Mouse (Mus musculus): ENCODE results near the gene 4930524J08Rik. TPM values are rescaled to one million over a fixed set of nuclear protein-coding genes. Genes with fewer than 3 reads are reported as not detected.

The 4930524J08Rik gene
- 0.89 and 1.0 TPM in 2 replicates for polyA plus RNA-seq (2015; fragmentation: Nextera tagmentation; extraction: Ambion mirVana)

DNA sequence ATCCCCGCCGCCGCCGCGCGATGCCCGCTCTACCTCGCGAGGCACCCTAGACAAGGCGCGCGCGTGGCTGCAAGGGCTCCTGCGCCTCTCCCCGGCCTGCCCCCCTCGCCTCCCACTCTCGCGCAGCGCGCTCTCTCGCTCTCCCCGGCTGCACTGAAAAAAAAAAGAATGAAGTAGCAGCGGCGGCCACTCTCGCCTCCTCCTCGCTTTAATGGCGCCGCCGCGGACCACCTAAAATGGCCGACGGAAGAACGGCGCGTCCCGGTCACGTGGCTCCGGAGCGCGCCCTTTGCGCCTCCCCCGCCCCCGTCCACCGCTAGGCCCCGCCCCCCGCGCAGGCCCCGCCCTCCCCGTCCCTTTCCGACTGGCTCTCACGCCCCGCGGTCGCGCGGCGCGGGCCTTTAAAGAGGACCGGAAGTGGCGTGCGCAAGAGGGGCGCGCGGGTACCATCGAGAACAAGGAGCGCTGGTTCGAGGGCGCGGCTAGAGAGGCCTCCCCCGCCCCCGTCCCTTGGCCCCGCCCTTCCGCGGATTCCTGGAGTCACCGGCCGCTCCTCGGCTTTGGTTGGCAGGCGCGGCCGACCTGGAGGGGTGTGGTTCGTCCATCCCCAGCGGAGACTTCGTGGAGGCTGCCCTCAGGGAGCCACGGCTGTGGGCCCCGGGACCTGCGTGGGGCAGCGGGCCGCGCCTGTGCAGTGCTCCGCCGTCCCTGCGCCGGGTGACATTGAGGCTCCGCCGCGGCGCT is at the start of gene 4930524J08Rik, which contains the start of gene Hnrnpd:
4930524J08Rik (plus strand) TSS at position 363 of the 744 bp plus-strand sequence.
Hnrnpd (minus strand) TSS at position 240 of the 744 bp plus-strand sequence.
- Histone ChIP-seq H3K9me3 (ENCODE audit: control insufficient read depth, low read length) (no peaks in the 10 kb centered on the region), H3K4me1 (ENCODE audit: control insufficient read depth, insufficient read depth, low read length) (peaks cover 20% of the 10 kb centered on the region), H3K4me2 (ENCODE audit: low read depth, low read length) (peak within 1 kb of the TSS; percentile 75), H3K27ac (ENCODE audit: low read length) (peak within 1 kb of the TSS; percentile 99), H3K4me3 (ENCODE audit: low read length) (peak within 1 kb of the TSS; percentile 73), H3K27me3 (replicated peaks; ENCODE audit: control insufficient read depth, insufficient read depth, low read length) (no peaks in the 10 kb centered on the region), H3K9ac (ENCODE audit: low read depth, low read length) (peak within 1 kb of the TSS; percentile 99), H3K36me3 (ENCODE audit: control insufficient read depth, insufficient read depth, low read length) (no peaks in the 10 kb centered on the region)
- under 1% methylated on average over 95 of the region's 97 CpGs for WGBS
- peak; percentile 97 for ATAC-seq

DNA sequence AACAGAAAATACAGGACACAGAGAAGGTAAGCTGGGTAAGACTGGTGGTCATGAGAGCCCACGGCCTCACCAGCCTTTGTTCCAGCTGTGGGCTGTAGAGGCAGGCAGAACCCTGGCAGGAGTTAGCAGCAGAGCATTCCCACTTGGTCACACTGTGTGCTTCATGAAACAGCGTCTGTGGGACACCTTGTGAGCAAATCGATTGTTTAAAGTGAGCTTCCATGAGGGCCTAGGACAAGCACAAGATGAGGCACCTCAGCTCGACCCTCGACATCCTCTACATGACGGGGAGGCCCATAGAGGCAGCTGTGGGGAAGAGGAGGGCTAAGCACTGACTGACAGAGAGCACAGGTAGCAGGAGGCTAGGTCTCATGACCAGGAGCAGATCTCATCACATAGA is 47.0 kb upstream of the 4930524J08Rik start:
- no peak overlapping the region for H3K27ac ChIP-seq (ENCODE audit: low read length)
- no peak for ATAC-seq
- no peak overlapping the region for H3K9ac ChIP-seq (ENCODE audit: low read depth, low read length)
- 84% methylated on average over 6 of the region's 6 CpGs for WGBS
- no peaks in the 10 kb centered on the region for H3K27me3 ChIP-seq (replicated peaks; ENCODE audit: control insufficient read depth, insufficient read depth, low read length)
- no peaks in the 10 kb centered on the region for H3K9me3 ChIP-seq (ENCODE audit: control insufficient read depth, low read length)
- H3K4me1 ChIP-seq (ENCODE audit: control insufficient read depth, insufficient read depth, low read length) = no peaks in the 10 kb centered on the region
- H3K4me3 ChIP-seq (ENCODE audit: low read length) = no peak overlapping the region
- no peaks in the 10 kb centered on the region for H3K36me3 ChIP-seq (ENCODE audit: control insufficient read depth, insufficient read depth, low read length)
- no peak overlapping the region for H3K4me2 ChIP-seq (ENCODE audit: low read depth, low read length)

DNA sequence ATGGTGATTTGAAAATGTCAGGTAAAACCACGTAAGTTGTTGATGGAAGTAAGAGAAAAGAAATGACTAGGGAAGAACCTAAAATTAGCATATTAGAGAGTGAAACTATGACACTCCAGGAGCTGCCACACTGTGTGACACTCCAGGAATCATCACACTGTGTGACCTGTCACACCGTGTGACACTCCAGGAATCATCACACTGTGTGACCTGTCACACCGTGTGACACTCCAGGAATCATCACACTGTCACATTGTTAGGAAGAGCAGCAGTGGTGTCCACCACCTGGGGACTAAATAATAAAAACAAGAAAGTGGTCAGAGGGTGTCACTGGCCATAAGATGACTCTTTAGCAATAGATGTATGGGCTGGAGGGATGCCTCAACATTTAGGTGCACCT is 39.4 kb upstream of the 4930524J08Rik start:
- ATAC-seq = no peak
- Histone ChIP-seq H3K9me3 (ENCODE audit: control insufficient read depth, low read length) (no peaks in the 10 kb centered on the region), H3K4me1 (ENCODE audit: control insufficient read depth, insufficient read depth, low read length) (no peaks in the 10 kb centered on the region), H3K4me2 (ENCODE audit: low read depth, low read length) (no peak overlapping the region), H3K27me3 (replicated peaks; ENCODE audit: control insufficient read depth, insufficient read depth, low read length) (no peaks in the 10 kb centered on the region), H3K27ac (ENCODE audit: low read length) (no peak overlapping the region), H3K4me3 (ENCODE audit: low read length) (no peak overlapping the region), H3K9ac (ENCODE audit: low read depth, low read length) (no peak overlapping the region), H3K36me3 (ENCODE audit: control insufficient read depth, insufficient read depth, low read length) (no peaks in the 10 kb centered on the region)
- whole genome bisulfite sequencing = 76% methylated on average over 3 of the region's 3 CpGs

DNA sequence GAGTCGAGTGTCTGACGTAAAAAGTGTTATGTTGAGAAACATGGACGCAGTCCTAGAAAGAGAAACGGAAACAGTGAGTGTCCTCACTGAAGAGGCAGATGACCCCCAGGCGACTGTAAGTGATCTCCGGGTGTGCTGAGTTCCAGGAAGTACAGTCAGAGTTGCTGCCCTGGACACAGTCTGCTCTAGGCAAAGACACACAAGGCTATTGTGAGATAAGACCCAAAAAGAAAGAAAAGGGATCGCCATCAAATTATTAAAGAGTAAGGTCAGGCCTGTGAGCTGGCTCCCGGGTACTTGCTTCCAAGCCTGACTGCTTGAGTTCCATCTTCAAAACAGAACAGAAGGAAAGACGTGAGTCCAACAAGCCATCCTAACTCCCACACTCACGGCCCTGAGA is 37.6 kb upstream of the 4930524J08Rik start:
- ATAC-seq = no peak
- no peaks in the 10 kb centered on the region for H3K4me1 ChIP-seq (ENCODE audit: control insufficient read depth, insufficient read depth, low read length)
- no peak overlapping the region for H3K27ac ChIP-seq (ENCODE audit: low read length)
- no peaks in the 10 kb centered on the region for H3K9me3 ChIP-seq (ENCODE audit: control insufficient read depth, low read length)
- no peaks in the 10 kb centered on the region for H3K36me3 ChIP-seq (ENCODE audit: control insufficient read depth, insufficient read depth, low read length)
- H3K9ac ChIP-seq (ENCODE audit: low read depth, low read length) = no peak overlapping the region
- H3K4me2 ChIP-seq (ENCODE audit: low read depth, low read length) = no peak overlapping the region
- WGBS = 76% methylated on average over 10 of the region's 10 CpGs
- H3K27me3 ChIP-seq (replicated peaks; ENCODE audit: control insufficient read depth, insufficient read depth, low read length) = no peaks in the 10 kb centered on the region
- no peak overlapping the region for H3K4me3 ChIP-seq (ENCODE audit: low read length)

DNA sequence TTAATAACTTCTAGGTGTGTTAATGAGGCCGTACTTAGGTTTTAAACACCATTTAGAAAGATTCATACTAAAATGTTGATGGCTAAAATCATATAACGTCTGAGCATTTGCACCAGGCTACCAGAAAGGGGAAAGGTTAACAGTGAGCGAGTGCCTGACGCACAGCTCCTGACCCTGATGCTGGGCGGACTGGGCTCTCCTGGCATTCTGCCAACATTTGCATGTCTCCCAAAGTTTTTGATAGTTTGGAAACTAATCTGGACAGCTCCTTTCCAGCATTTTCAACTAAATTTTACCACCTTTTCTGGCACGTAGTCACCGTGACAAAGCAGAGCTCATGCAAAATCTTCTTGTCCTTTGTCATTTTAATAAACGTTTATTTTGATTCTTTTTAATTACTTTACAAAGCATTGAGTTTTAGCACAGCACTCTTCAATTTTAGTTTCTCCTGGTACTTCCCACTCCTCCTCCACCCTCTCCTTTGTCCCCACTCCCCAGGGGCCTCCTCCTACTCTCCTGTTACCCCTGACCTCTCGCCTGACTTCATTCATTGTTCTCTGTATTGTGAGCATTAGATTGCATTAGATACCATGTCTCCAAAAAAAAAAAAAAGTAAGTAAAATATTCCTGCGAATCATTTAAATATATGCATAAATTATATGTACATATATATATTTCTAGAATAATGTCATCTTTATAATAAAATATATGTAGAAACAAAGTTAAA is 36.9 kb upstream of the 4930524J08Rik start:
- Histone ChIP-seq H3K9ac (ENCODE audit: low read depth, low read length) (no peak overlapping the region), H3K27ac (ENCODE audit: low read length) (no peak overlapping the region), H3K4me3 (ENCODE audit: low read length) (no peak overlapping the region), H3K27me3 (replicated peaks; ENCODE audit: control insufficient read depth, insufficient read depth, low read length) (no peaks in the 10 kb centered on the region), H3K4me2 (ENCODE audit: low read depth, low read length) (no peak overlapping the region), H3K9me3 (ENCODE audit: control insufficient read depth, low read length) (no peaks in the 10 kb centered on the region), H3K36me3 (ENCODE audit: control insufficient read depth, insufficient read depth, low read length) (no peaks in the 10 kb centered on the region), H3K4me1 (ENCODE audit: control insufficient read depth, insufficient read depth, low read length) (no peaks in the 10 kb centered on the region)
- no peak for ATAC-seq
- WGBS = 58% methylated on average over 10 of the region's 10 CpGs

DNA sequence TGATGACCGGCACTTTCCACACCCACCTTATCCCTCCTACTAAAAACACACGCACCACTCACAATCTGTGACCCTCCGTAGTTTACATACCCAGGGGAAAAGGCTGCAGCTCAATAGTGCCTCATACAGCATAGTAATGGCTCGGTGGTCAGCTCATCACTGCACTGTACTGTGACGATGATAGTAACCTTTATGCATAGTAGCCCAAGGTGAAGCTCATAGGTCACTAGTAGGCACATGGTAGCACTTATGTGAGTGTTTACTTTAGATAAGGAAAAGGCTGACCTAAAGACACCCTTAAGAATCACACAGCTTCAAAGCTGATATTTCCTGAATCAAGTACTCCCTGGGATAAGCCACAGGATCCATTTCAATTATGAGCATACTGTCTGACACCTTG is 26.3 kb upstream of the 4930524J08Rik start:
- Histone ChIP-seq H3K9me3 (ENCODE audit: control insufficient read depth, low read length) (no peaks in the 10 kb centered on the region), H3K9ac (ENCODE audit: low read depth, low read length) (no peak overlapping the region), H3K27ac (ENCODE audit: low read length) (no peak overlapping the region), H3K4me2 (ENCODE audit: low read depth, low read length) (no peak overlapping the region), H3K27me3 (replicated peaks; ENCODE audit: control insufficient read depth, insufficient read depth, low read length) (no peaks in the 10 kb centered on the region), H3K36me3 (ENCODE audit: control insufficient read depth, insufficient read depth, low read length) (no peaks in the 10 kb centered on the region), H3K4me3 (ENCODE audit: low read length) (no peak overlapping the region), H3K4me1 (ENCODE audit: control insufficient read depth, insufficient read depth, low read length) (no peaks in the 10 kb centered on the region)
- WGBS = 76% methylated on average over 5 of the region's 5 CpGs
- peak; percentile 72 for ATAC-seq

DNA sequence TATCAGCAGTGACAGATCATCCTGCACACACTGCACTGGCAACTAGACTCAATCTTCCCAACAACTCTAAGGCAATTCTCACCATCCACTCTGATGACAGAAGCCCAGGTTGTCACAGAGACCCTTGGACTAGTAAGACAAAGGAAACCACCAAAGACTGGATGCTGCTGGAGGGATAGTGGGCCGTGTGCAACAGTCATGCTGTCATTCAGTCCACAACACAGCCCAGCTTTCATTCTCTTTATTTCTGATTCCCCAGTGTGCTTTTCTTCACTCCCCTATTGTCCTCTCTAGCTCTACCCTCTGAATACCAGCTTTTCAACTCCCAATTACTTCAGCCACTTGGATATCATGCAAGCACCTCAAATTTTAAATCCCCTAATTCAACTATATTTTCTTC is 25.0 kb upstream of the 4930524J08Rik start:
- no peaks in the 10 kb centered on the region for H3K36me3 ChIP-seq (ENCODE audit: control insufficient read depth, insufficient read depth, low read length)
- H3K27ac ChIP-seq (ENCODE audit: low read length) = no peak overlapping the region
- H3K4me1 ChIP-seq (ENCODE audit: control insufficient read depth, insufficient read depth, low read length) = no peaks in the 10 kb centered on the region
- H3K9me3 ChIP-seq (ENCODE audit: control insufficient read depth, low read length) = no peaks in the 10 kb centered on the region
- no peaks in the 10 kb centered on the region for H3K27me3 ChIP-seq (replicated peaks; ENCODE audit: control insufficient read depth, insufficient read depth, low read length)
- 48% methylated on average over 1 of the region's 1 CpGs for WGBS
- no peak overlapping the region for H3K9ac ChIP-seq (ENCODE audit: low read depth, low read length)
- ATAC-seq = no peak
- no peak overlapping the region for H3K4me3 ChIP-seq (ENCODE audit: low read length)
- no peak overlapping the region for H3K4me2 ChIP-seq (ENCODE audit: low read depth, low read length)

DNA sequence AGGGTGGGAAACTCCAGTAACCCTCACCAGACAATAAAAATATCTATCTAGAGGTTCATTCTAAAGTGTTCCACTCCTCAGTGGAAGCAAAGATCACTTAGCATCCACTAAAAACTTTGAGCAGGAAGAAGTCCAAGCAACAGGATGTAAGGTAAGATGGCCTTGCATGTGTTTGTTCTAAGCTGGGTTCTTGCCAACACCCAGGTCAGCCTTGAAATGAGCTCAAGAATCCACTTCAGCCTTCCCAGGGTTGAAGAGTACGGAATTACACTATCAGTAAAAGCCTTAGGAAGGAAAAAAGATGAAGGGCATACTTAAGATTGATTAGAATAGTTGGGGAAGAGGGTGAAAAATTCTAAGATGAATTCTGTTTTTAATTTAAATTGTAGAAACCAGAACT is 20.2 kb upstream of the 4930524J08Rik start:
- no peaks in the 10 kb centered on the region for H3K9me3 ChIP-seq (ENCODE audit: control insufficient read depth, low read length)
- ATAC-seq = no peak
- no peak overlapping the region for H3K4me2 ChIP-seq (ENCODE audit: low read depth, low read length)
- 0 out of 2 replicates have a peak, but pooled peaks cover 4% of the 10 kb centered on the region for H3K36me3 ChIP-seq (ENCODE audit: control insufficient read depth, insufficient read depth, low read length)
- H3K9ac ChIP-seq (ENCODE audit: low read depth, low read length) = no peak overlapping the region
- H3K27ac ChIP-seq (ENCODE audit: low read length) = no peak overlapping the region
- no peak overlapping the region for H3K4me3 ChIP-seq (ENCODE audit: low read length)
- no peaks in the 10 kb centered on the region for H3K4me1 ChIP-seq (ENCODE audit: control insufficient read depth, insufficient read depth, low read length)
- H3K27me3 ChIP-seq (replicated peaks; ENCODE audit: control insufficient read depth, insufficient read depth, low read length) = no peaks in the 10 kb centered on the region
- WGBS = 67% methylated on average over 1 of the region's 1 CpGs

DNA sequence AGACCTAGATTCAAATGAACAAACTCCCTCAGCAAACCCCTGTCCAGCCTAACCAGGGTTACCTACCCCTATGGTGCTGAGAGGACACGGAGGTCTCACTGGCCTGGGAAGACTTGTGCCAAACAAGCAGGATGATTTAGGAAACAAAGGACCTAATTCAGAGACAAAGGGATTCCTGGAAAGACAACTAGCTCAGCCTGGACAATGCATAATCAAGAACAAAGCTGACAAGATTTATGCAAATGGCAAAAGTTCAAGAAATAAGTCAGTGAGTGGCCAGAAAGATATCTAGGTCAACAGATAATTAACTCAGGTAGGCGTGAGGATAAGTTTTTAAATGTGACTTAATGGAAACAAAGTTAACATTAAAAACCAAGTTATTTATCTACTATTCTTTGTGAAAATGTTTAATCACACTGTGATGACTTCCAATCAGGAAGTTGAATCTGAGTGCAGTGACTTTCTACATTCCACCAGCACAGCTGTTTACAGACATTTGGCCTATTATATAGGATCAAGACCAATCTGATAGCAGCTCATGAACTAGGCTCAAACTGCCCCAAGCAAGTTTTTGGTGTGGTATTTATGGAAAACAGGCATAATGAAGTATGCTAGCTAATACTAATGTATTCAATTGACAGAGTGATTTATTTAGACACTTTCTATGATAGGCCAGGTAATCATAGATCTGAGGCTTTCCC is 19.5 kb upstream of the 4930524J08Rik start:
- no peaks in the 10 kb centered on the region for H3K4me1 ChIP-seq (ENCODE audit: control insufficient read depth, insufficient read depth, low read length)
- H3K9ac ChIP-seq (ENCODE audit: low read depth, low read length) = no peak overlapping the region
- no peak overlapping the region for H3K4me2 ChIP-seq (ENCODE audit: low read depth, low read length)
- no peak for ATAC-seq
- 0 out of 2 replicates have a peak, but pooled peaks cover 7% of the 10 kb centered on the region for H3K36me3 ChIP-seq (ENCODE audit: control insufficient read depth, insufficient read depth, low read length)
- H3K4me3 ChIP-seq (ENCODE audit: low read length) = no peak overlapping the region
- 83% methylated on average over 2 of the region's 2 CpGs for WGBS
- H3K27ac ChIP-seq (ENCODE audit: low read length) = no peak overlapping the region
- H3K9me3 ChIP-seq (ENCODE audit: control insufficient read depth, low read length) = no peaks in the 10 kb centered on the region
- no peaks in the 10 kb centered on the region for H3K27me3 ChIP-seq (replicated peaks; ENCODE audit: control insufficient read depth, insufficient read depth, low read length)

All from intestine, embryonic 16.5 days (tissue).